Mouse (Mus musculus) heart, postnatal 0 days (tissue): ENCODE data around the gene Shisa5.

ENCODE experiments used
- CTCF ChIP-seq: IDR thresholded peaks from 2 replicates; pipeline ENCODE4 v1.5.1; 2016; ENCODE audit warnings: antibody characterized with exemption, control low read depth, low read depth
- EP300 ChIP-seq: IDR thresholded peaks from 2 replicates; pipeline ENCODE4 v1.6.1; 2016; ENCODE audit warnings: antibody characterized with exemption, low read depth

GRCm38 (mm10) chr9:109098969-109099368 lies 60.6 kb downstream of the Shisa5 start:
- TF ChIP-seq CTCF, result no peak
- TF ChIP-seq EP300, result 0 out of 2 replicates have a peak, but pooled peaks have one; percentile 22
